Mouse (Mus musculus) midbrain, postnatal 0 days (tissue): ENCODE measurements at regions not wholly inside any gene's neighbourhood (a gene's known extent, or its start where the extent isn't known, plus 50 kb on each side); places are given as distances from the start of the nearest gene placed in this dataset.

Source experiments
- ATAC-seq: fragments of 200-750 bp; cut with Nextera tagmentation; 2 replicates; pipeline ENCODE4 v1.8.0; 2017; ENCODE audit warnings: moderate number of reproducible peaks, mild to moderate bottlenecking, moderate TSS enrichment, moderate library complexity; ENCODE audit not compliant: low FRiP score
- DNase-seq: peaks from one replicate; pipeline ENCODE4 v3.0.0-alpha.2; 2015; ENCODE audit warnings: low spot score
- H3K27ac ChIP-seq: fragments of 300-500 bp; sonication (generic); 2 replicates; pipeline ENCODE4 v1.5.1; 2014; ENCODE audit warnings: low read depth, mild to moderate bottlenecking, low read length, mixed read lengths
- H3K27me3 ChIP-seq: fragments of 300-500 bp; sonication (generic); 2 replicates; pipeline ENCODE4 v1.6.1; 2014; ENCODE audit warnings: low read length, control low read depth, mixed read lengths; ENCODE audit not compliant: insufficient read depth
- H3K36me3 ChIP-seq: fragments of 300-500 bp; sonication (generic); 2 replicates; pipeline ENCODE4 v1.6.1; 2014; ENCODE audit warnings: low read length, control low read depth, mixed read lengths; ENCODE audit not compliant: insufficient read depth
- H3K4me1 ChIP-seq: fragments of 300-500 bp; sonication (generic); 2 replicates; pipeline ENCODE4 v1.6.1; 2014; ENCODE audit warnings: mild to moderate bottlenecking, control low read depth, antibody characterized with exemption, low read length, mixed read lengths; ENCODE audit not compliant: insufficient read depth
- H3K4me2 ChIP-seq: fragments of 300-500 bp; sonication (generic); 2 replicates; pipeline ENCODE4 v1.6.1; 2014; ENCODE audit warnings: low read depth, mild to moderate bottlenecking, low read length, mixed read lengths; ENCODE audit not compliant: poor library complexity, severe bottlenecking
- H3K4me3 ChIP-seq: fragments of 300-500 bp; sonication (generic); 2 replicates; pipeline ENCODE4 v1.5.1; 2014; ENCODE audit warnings: low read depth, mild to moderate bottlenecking, low read length, moderate library complexity
- H3K9ac ChIP-seq: fragments of 300-500 bp; sonication (generic); replicated peaks from 2 replicates; pipeline ENCODE4 v1.6.1; 2014; ENCODE audit warnings: mild to moderate bottlenecking, low read length, moderate library complexity, mixed read lengths; ENCODE audit not compliant: poor library complexity, severe bottlenecking
- H3K9me3 ChIP-seq: fragments of 300-500 bp; sonication (generic); 2 replicates; pipeline ENCODE4 v1.6.1; 2016; ENCODE audit warnings: low read length, control low read depth
- CTCF ChIP-seq: IDR thresholded peaks from 2 replicates; pipeline ENCODE4 v1.5.1; 2016; ENCODE audit warnings: antibody characterized with exemption, mild to moderate bottlenecking
- WGBS: fragments of 180-500 bp; shearing (Covaris S2); extraction: QIAGEN DNeasy Blood & Tissue Kit; methylation state at CpG from one replicate; pipeline ENCODE4 v1.1.7; 2014; 5-methylcytosine and 5-hydroxymethylcytosine counted together

GRCm38 (mm10) chr6:6779157-6779556 is 84.0 kb upstream of the Dlx6 start:
- DNase-seq (no peak), ATAC-seq (0 out of 2 replicates have a peak, but pooled peaks have one; percentile 20)
- no peak overlapping the region for H3K4me3 ChIP-seq
- TF ChIP-seq CTCF: no peak
- no peaks in the 10 kb centered on the region for H3K36me3 ChIP-seq
- no peaks in the 10 kb centered on the region for H3K9me3 ChIP-seq
- no peak overlapping the region for H3K27ac ChIP-seq
- WGBS: 71% methylated on average over 1 of the region's 1 CpGs
- H3K27me3 ChIP-seq: no peaks in the 10 kb centered on the region
- no peak overlapping the region for H3K9ac ChIP-seq
- H3K4me2 ChIP-seq: no peak overlapping the region
- H3K4me1 ChIP-seq: no peaks in the 10 kb centered on the region

GRCm38 (mm10) chr6:6781556-6781955 is 81.6 kb upstream of the Dlx6 start:
- TF ChIP-seq CTCF: no peak
- H3K27me3 ChIP-seq: no peaks in the 10 kb centered on the region

GRCm38 (mm10) chr6:6785939-6786490 is 77.1 kb upstream of the Dlx6 start:
- DNase-seq (no peak), ATAC-seq (no peak)
- Histone ChIP-seq H3K9me3 (no peaks in the 10 kb centered on the region), H3K27me3 (no peaks in the 10 kb centered on the region), H3K4me3 (no peak overlapping the region), H3K9ac (no peak overlapping the region), H3K27ac (no peak overlapping the region), H3K36me3 (no peaks in the 10 kb centered on the region), H3K4me1 (no peaks in the 10 kb centered on the region), H3K4me2 (no peak overlapping the region)
- 33% methylated on average over 1 of the region's 1 CpGs for WGBS
- no peak for TF ChIP-seq CTCF

More at GRCm38 (mm10) chr6:6781556-6781955, 81.6 kb upstream of the Dlx6 start:
- H3K4me1 ChIP-seq: no peaks in the 10 kb centered on the region
- no peak overlapping the region for H3K9ac ChIP-seq
- no peaks in the 10 kb centered on the region for H3K36me3 ChIP-seq
- H3K27ac ChIP-seq: no peak overlapping the region
- no peaks in the 10 kb centered on the region for H3K9me3 ChIP-seq
- no peak for ATAC-seq
- no peak overlapping the region for H3K4me2 ChIP-seq
- WGBS: 37% methylated on average over 3 of the region's 3 CpGs
- no peak overlapping the region for H3K4me3 ChIP-seq
- DNase-seq: no peak

- no peaks in the 10 kb centered on the region for H3K36me3 ChIP-seq
- no peaks in the 10 kb centered on the region for H3K27me3 ChIP-seq
- H3K4me3 ChIP-seq: no peak overlapping the region
- no peak overlapping the region for H3K27ac ChIP-seq
- no peak overlapping the region for H3K4me2 ChIP-seq
- H3K9me3 ChIP-seq: no peaks in the 10 kb centered on the region
- H3K4me1 ChIP-seq: no peaks in the 10 kb centered on the region
- no peak for ATAC-seq
- TF ChIP-seq CTCF: no peak
- DNase-seq: no peak
- 82% methylated on average over 4 of the region's 4 CpGs for WGBS
- no peak overlapping the region for H3K9ac ChIP-seq
Observed at GRCm38 (mm10) chr6:6787490-6787889, 75.6 kb upstream of the Dlx6 start.

- Histone ChIP-seq H3K4me1 (no peaks in the 10 kb centered on the region), H3K4me2 (no peak overlapping the region), H3K4me3 (no peak overlapping the region), H3K27ac (no peak overlapping the region), H3K36me3 (no peaks in the 10 kb centered on the region), H3K9ac (no peak overlapping the region), H3K9me3 (no peaks in the 10 kb centered on the region), H3K27me3 (no peaks in the 10 kb centered on the region)
- DNase-seq (no peak), ATAC-seq (no peak)
- 58% methylated on average over 6 of the region's 6 CpGs for WGBS
- no peak for TF ChIP-seq CTCF
Observed at GRCm38 (mm10) chr6:6794320-6795018, 68.7 kb upstream of the Dlx6 start.

GRCm38 (mm10) chr6:6800377-6800776 is 62.8 kb upstream of the Dlx6 start:
- 91% methylated on average over 2 of the region's 2 CpGs for WGBS
- DNase-seq (no peak), ATAC-seq (no peak)
- Histone ChIP-seq H3K27ac (no peak overlapping the region), H3K27me3 (no peaks in the 10 kb centered on the region), H3K9me3 (no peaks in the 10 kb centered on the region), H3K4me1 (no peaks in the 10 kb centered on the region), H3K4me3 (no peak overlapping the region), H3K9ac (no peak overlapping the region), H3K36me3 (no peaks in the 10 kb centered on the region), H3K4me2 (no peak overlapping the region)
- no peak for TF ChIP-seq CTCF
